26 mouse cellular contexts compared by ENCODE assay signal in genomic region chr2:93505091-93505490, GRCm38 (mm10). TPM values are rescaled to one million over a fixed set of nuclear protein-coding genes. Genes with fewer than 3 reads are reported as not detected.
A peak's percentile ranks its signal among the peaks of the same experiment; 100 is the strongest.
DNase-seq lines count a peak whose midpoint lies in the region; ATAC-seq and TF ChIP-seq lines count a peak whose summit lies in the region.
"Had no signal": no experiment of that assay in that cellular context is flagged by ENCODE, and none has a peak within 500 bp of the region (broad histone marks: within the 10 kb centered on the region; RNA-seq: fewer than 3 reads in every experiment).

No protein-coding gene starts in this region.

- no peaks in the 10 kb centered on the region for H3K9me3 ChIP-seq in lung, embryonic 14.5 days (ENCODE audit: low read depth, low read length)
- H3K9me3 ChIP-seq: embryonic facial prominence, embryonic 15.5 days; forebrain, embryonic 15.5 days; limb, embryonic 13.5 days; liver, embryonic 12.5 days; neural tube, embryonic 15.5 days had no signal

- H3K4me3 ChIP-seq in lung, embryonic 14.5 days (ENCODE audit: low read depth, low read length) = no peak overlapping the region
- H3K4me3 ChIP-seq: embryonic facial prominence, embryonic 15.5 days; forebrain, embryonic 15.5 days; gastrocnemius, adult 2 months; limb, embryonic 13.5 days; liver, embryonic 12.5 days; neural tube, embryonic 15.5 days had no signal

- no peak for ATAC-seq in lung, embryonic 14.5 days (ENCODE audit: insufficient read depth)
- ATAC-seq: CD4-positive, CD25-positive, alpha-beta regulatory T cell, adult 4 months; forebrain, embryonic 15.5 days; intestine, postnatal 0 days; liver, embryonic 12.5 days had no signal

- no peak for TF ChIP-seq CTCF in lung, embryonic 14.5 days (IDR thresholded peaks at IDR 0.05; ENCODE audit: low read depth)

- H3K27ac ChIP-seq in lung, embryonic 14.5 days (ENCODE audit: low read depth) = no peak overlapping the region
- H3K27ac ChIP-seq: embryonic facial prominence, embryonic 15.5 days; forebrain, embryonic 15.5 days; gastrocnemius, adult 2 months; limb, embryonic 13.5 days; liver, embryonic 12.5 days; neural tube, embryonic 15.5 days had no signal

- H3K9ac ChIP-seq in lung, embryonic 14.5 days = no peak overlapping the region
- H3K9ac ChIP-seq: embryonic facial prominence, embryonic 15.5 days; forebrain, embryonic 15.5 days; limb, embryonic 13.5 days; liver, embryonic 12.5 days; neural tube, embryonic 15.5 days had no signal

- 49% methylated on average over 6 of the region's 6 CpGs for WGBS in lung, embryonic 14.5 days

- DNase-seq in frontal cortex, adult 2 months (ENCODE audit: extremely low spot score in 1 of 2, low spot score in 1 of 2) = peak; percentile 27 to 50
- DNase-seq in frontal cortex, postnatal 14 days (ENCODE audit: low spot score in 2 of 2) = no peak
- peak; percentile 55 for DNase-seq in lung, embryonic 14.5 days
- DNase-seq in lung, postnatal 36 days = no peak
- peak; percentile 17 for DNase-seq in right cerebral cortex, postnatal 25 days
- no peak for DNase-seq in right cerebral cortex, postnatal 4 days
- no peak for DNase-seq in urinary bladder, adult 18-20 months (ENCODE audit: low spot score in 2 of 2)
- DNase-seq: adrenal gland, postnatal 14 days; cerebellum, adult 8-10 months; gastrocnemius, adult 2 months; kidney, postnatal 25 days; layer of hippocampus, adult 9-11 months; lung, adult 18-20 months; lung, postnatal 4 days; thymus, postnatal 4 days had no signal

- no peaks in the 10 kb centered on the region for H3K27me3 ChIP-seq in lung, embryonic 14.5 days (ENCODE audit: insufficient read depth, low read length)
- H3K27me3 ChIP-seq: embryonic facial prominence, embryonic 15.5 days; forebrain, embryonic 15.5 days; limb, embryonic 13.5 days; liver, embryonic 12.5 days; neural tube, embryonic 15.5 days had no signal

- no peaks in the 10 kb centered on the region for H3K4me1 ChIP-seq in lung, embryonic 14.5 days (ENCODE audit: insufficient read depth)
- H3K4me1 ChIP-seq: forebrain, embryonic 15.5 days; liver, embryonic 12.5 days; neural tube, embryonic 15.5 days had no signal

- H3K36me3 ChIP-seq in lung, embryonic 14.5 days (ENCODE audit: insufficient read depth) = no peaks in the 10 kb centered on the region
- H3K36me3 ChIP-seq: embryonic facial prominence, embryonic 15.5 days; forebrain, embryonic 15.5 days; limb, embryonic 13.5 days; liver, embryonic 12.5 days; neural tube, embryonic 15.5 days had no signal

- no peak overlapping the region for H3K4me2 ChIP-seq in lung, embryonic 14.5 days
- H3K4me2 ChIP-seq: embryonic facial prominence, embryonic 15.5 days; forebrain, embryonic 15.5 days; limb, embryonic 13.5 days; liver, embryonic 12.5 days; neural tube, embryonic 15.5 days had no signal

RNA-seq across cellular contexts. Expression of gene Cd82, which starts 42.2 kb away (rescaled TPM):
- 28.7 and 30.1 TPM in 2 replicates for polyA plus RNA-seq in frontal cortex, adult 2 months (2012; rRNA removed)
- polyA plus RNA-seq in lung, embryonic 14.5 days (2014; fragmentation: Nextera tagmentation; extraction: Ambion mirVana) = 21.7 and 22.2 TPM in 2 replicates

RNA-seq across cellular contexts. Expression of gene Gm10803, which starts 55.3 kb away (rescaled TPM):
- polyA plus RNA-seq in frontal cortex, adult 2 months (2012; rRNA removed) = not detected in 2 replicates
- polyA plus RNA-seq in lung, embryonic 14.5 days (2014; fragmentation: Nextera tagmentation; extraction: Ambion mirVana) = not detected in 2 replicates
- polyA plus RNA-seq: brain, embryonic 14.5 days; CD4-positive, CD25-positive, alpha-beta regulatory T cell, adult 4 months; embryonic facial prominence, embryonic 15.5 days; forebrain, embryonic 15.5 days; heart, embryonic 14.5 days; intestine, postnatal 0 days; kidney, embryonic 14.5 days; limb, embryonic 13.5 days; liver, embryonic 12.5 days; neural tube, embryonic 15.5 days; stomach, embryonic 14.5 days had no signal

Comparison
In these comparisons a context has a peak if more than half of its experiments do, and no peak if none do; other contexts are left out.
1. DNase-seq: peak in frontal cortex, adult 2 months (2 of 2), lung, embryonic 14.5 days (single experiment) and right cerebral cortex, postnatal 25 days (single experiment); none in frontal cortex, postnatal 14 days (0 of 2), lung, postnatal 36 days (single experiment), right cerebral cortex, postnatal 4 days (single experiment) and urinary bladder, adult 18-20 months (0 of 2).